Mouse (Mus musculus): ENCODE measurements around the gene Gm21913.
"Not testable (repeated sequence)": the region's sequence is repeated elsewhere in the genome, so short reads cannot be mapped to it uniquely, and the experiment has no call there.

The Gm21913 gene

DNA sequence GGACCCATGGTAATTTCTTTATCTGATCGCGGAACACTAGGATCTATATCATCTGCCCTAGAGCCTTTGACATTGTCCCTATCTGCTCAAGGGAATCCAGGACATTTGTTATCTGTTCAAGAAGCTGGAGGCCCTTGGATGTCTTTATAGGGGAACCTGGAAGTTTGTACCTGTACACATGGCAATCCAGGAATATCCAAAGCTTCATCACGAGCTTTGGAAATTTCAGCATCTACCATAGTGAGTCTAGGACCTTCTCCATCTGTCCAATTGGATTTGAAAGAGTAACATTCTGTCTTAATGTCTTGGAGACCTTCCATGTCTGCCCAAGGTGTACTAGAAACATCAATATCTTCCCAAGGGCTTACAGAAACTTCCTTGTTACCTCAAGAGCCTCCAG lies at the start of gene Gm21913:
Gm21913 (plus strand) TSS at position 301 of the 400 bp plus-strand sequence.
- DNase-seq (ENCODE audit: low spot score) = not testable (repeated sequence)
